Mouse (Mus musculus) thymus, adult 2 months (tissue): ENCODE data around the gene Etv6.

Source experiments
- CTCF ChIP-seq: fragments of 200-500 bp; IDR thresholded peaks from 2 replicates; pipeline ENCODE4 v1.5.1; 2012; ENCODE audit warnings: mild to moderate bottlenecking, control low read depth, low read length, moderate library complexity, borderline replicate concordance; ENCODE audit not compliant: control insufficient read depth, poor library complexity, insufficient read depth; ENCODE audit errors: extremely low read depth
- POLR2A ChIP-seq: fragments of 200-500 bp; IDR thresholded peaks from 2 replicates; pipeline ENCODE4 v1.6.1; 2012; ENCODE audit warnings: mild to moderate bottlenecking, low read length, control low read depth, moderate library complexity; ENCODE audit not compliant: control insufficient read depth, poor library complexity, insufficient read depth; ENCODE audit errors: extremely low read depth

- no peak for TF ChIP-seq CTCF
- TF ChIP-seq POLR2A = no peak
These were observed 208.0 kb downstream of the Etv6 start for GRCm38 (mm10) chr6:134243546-134243945.
